Mouse (Mus musculus): ENCODE measurements around the gene Acvrl1.
"Not testable (repeated sequence)": the region's sequence is repeated elsewhere in the genome, so short reads cannot be mapped to it uniquely, and the experiment has no call there.

Acvrl1 gene

GRCm38 (mm10) chr15:101106011-101106410 lies 22.3 kb upstream of the Acvrl1 start:
- no peak for DNase-seq (ENCODE audit: extremely low spot score, low read depth, low spot score)

DNA sequence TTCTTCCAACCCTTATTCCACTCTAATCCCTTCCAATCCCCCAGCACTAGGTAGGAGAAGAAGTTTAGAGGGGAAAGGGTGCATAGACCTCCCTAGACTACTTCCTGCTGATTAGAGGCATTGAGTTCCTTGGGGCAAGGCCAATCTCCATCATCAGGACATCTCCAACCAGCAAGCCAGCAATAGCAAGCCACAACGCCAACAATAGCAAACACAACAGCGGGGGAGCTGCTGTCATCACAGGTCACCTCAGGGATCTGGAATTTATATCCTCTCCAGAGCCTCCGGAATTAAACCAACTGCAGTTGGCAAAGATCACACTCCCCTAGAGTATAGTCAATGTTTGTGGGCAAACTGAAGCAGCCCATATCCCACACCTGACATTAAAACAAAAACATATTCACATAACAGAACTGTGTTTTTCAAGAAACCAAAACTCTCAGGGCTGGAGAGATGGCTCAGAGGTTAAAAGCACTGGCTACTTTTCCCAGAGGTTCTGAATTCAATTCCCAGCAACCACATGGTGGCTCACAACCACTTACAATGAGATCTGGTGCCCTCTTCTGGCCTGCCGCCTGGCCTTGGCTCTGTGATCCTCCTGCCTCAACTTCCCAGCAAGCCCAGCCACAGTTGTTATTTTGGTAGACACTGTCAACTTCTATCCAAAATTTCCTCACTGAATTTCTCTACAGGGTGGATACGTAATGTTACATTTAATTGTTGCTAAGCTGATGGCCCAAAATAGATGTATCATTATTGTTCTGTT lies 20.2 kb upstream of the Acvrl1 start:
- no peak for DNase-seq (ENCODE audit: extremely low spot score, low read depth, low spot score)

DNA sequence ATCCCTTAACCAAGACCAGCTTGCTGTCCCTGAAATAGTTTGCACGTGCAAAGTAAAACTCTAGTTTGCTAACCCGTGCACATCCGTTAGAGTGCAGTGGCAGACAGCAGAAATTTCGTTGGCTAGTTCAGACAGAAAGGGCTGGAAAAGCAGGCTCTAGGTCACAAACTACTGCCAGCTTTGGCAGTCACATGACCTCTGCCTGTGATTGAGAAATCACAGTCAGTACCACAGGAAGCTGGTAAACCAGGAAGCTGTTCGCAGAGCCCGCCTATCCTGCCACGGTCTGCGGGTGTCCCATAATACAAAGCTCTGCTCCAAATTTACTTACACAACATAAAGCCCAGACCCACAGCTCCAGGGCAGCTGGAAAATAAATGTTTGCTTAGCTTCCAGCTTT lies 15.1 kb upstream of the Acvrl1 start:
- no peak for DNase-seq (ENCODE audit: extremely low spot score, low read depth, low spot score)

- DNase-seq (ENCODE audit: extremely low spot score, low read depth, low spot score): not testable (repeated sequence)
Observed at GRCm38 (mm10) chr15:101113778-101114177, 14.5 kb upstream of the Acvrl1 start.

- DNase-seq (ENCODE audit: extremely low spot score, low read depth, low spot score): no peak
Observed at GRCm38 (mm10) chr15:101115511-101116110, 12.7 kb upstream of the Acvrl1 start, which contains the start of gene Ankrd33. Gene Ankrd33, plus strand, starts transcription at chr15:101115755.

DNA sequence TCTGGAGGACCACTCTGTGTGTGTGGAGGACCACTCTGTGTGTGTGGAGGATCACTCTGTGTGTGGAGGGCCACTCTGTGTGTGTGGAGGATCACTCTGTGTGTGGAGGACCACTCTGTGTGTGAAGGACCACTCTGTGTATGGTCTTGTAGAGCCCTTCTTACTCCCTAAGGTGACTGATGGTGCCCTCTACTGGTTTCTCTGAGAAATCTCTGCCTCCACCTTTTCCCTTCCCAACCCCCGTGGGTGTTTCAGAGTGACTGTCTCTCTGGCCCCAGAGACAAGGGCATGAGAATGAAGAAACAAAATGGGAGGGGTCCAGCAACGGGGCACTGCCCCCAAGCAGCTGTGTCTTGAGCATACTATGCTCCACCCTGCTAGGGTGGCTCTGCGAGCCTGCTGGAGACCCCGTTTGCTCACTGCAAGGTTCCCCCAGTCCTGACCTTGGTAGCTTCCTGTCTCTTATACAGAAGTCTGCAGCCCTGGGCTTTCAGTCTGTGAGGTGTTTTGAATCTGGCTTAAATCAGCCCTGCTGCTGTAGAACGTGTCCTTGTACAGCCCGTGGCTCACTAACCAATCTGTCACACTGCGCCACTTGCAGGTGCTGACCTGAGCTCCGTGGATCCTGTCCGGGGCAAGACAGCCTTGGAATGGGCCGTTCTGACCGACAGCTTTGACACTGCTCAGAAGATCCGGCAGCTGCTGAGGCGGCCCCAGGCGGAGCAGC lies 9.8 kb upstream of the Acvrl1 start:
- DNase-seq (ENCODE audit: extremely low spot score, low read depth, low spot score): no peak

GRCm38 (mm10) chr15:101121411-101122289 lies 6.7 kb upstream of the Acvrl1 start:
- DNase-seq (ENCODE audit: extremely low spot score, low read depth, low spot score): no peak

GRCm38 (mm10) chr15:101122290-101122589 lies 6.1 kb upstream of the Acvrl1 start:
- DNase-seq (ENCODE audit: extremely low spot score, low read depth, low spot score): no peak

DNA sequence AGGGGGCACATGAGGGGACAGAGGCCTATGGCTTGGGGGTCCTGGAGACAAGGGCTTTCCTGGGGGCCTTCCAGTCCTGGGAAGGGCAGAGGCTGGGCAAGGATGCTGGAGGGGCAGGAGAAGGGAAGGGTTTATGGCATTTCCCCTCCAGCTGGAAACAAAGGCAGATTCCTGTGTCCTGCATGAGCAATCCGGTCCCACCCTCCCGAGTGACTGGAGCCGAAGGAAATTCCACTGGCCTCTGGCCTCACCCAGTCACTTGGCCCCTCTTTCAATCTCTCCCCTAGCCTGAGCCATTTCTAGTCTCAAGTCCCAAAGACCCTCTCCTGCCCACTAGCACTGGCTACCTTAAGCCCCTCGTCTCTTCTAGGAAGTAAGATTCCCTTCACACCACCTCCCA lies 5.1 kb upstream of the Acvrl1 start:
- no peak for DNase-seq (ENCODE audit: extremely low spot score, low read depth, low spot score)

DNA sequence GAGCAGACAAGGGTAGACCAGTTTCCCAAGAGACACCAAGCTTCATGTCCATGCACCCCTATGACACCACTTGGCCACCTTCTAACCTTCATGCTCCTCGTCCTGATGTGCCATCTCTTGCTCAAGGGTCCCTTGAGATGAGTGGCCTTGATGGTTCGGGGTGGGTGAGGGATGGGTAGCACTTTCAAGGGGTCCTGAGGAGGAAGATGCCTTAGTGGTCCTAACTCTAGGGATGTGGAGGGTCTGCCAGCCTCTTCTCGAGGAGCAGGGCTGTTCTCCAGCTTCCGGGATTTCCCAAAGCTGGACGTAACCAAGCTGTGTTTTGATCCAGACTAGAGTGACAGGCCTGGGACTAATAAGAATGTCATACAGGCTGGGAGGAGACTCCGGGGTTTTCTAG lies 2.8 kb upstream of the Acvrl1 start:
- no peak for DNase-seq (ENCODE audit: extremely low spot score, low read depth, low spot score)

GRCm38 (mm10) chr15:101126876-101127544 lies 1.3 kb upstream of the Acvrl1 start:
- no peak for DNase-seq (ENCODE audit: extremely low spot score, low read depth, low spot score)

GRCm38 (mm10) chr15:101129412-101129811 lies 1.1 kb downstream of the Acvrl1 start:
- DNase-seq (ENCODE audit: extremely low spot score, low read depth, low spot score): no peak

DNA sequence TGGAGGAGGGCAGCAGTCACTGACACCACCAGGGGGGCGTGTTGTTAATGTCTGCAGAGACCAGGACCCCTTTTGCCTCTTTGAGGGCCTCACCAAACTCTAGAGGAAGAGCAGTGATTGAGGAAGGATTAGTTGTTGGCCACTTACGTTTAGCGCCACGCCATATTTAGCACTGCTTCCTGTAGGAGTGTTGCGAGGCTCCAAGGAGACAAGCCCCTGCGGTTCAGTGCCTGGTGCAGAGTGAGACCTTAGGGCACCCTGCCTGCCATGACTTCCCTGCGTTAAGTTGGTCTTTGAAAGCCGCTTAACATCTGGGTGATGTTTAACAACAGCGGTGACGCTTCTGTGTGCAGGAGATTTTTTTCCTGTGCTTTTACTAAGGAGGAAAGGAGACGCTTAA lies 3.2 kb downstream of the Acvrl1 start:
- no peak for DNase-seq (ENCODE audit: extremely low spot score, low read depth, low spot score)

DNA sequence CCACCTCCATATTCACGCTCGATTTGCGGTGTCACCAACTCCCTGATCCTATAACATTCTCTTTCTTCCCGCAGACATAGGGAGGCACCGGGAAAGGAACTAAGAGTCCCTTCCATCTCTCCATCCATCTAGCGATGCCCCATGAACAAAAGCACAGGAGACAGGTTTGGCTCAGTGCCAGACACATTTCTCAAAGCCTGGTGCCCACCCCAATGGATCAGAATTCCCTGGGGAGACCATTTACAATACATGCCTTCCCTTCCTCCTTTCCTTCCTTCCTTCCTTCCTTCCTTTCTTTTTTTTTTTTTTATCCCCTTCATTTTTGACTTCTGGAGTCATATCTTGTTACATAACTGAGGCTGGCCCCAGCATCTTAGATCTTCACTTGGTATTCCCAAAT lies 3.7 kb downstream of the Acvrl1 start:
- DNase-seq (ENCODE audit: extremely low spot score, low read depth, low spot score): no peak

GRCm38 (mm10) chr15:101132761-101133160 lies 4.4 kb downstream of the Acvrl1 start:
- DNase-seq (ENCODE audit: extremely low spot score, low read depth, low spot score): no peak

DNA sequence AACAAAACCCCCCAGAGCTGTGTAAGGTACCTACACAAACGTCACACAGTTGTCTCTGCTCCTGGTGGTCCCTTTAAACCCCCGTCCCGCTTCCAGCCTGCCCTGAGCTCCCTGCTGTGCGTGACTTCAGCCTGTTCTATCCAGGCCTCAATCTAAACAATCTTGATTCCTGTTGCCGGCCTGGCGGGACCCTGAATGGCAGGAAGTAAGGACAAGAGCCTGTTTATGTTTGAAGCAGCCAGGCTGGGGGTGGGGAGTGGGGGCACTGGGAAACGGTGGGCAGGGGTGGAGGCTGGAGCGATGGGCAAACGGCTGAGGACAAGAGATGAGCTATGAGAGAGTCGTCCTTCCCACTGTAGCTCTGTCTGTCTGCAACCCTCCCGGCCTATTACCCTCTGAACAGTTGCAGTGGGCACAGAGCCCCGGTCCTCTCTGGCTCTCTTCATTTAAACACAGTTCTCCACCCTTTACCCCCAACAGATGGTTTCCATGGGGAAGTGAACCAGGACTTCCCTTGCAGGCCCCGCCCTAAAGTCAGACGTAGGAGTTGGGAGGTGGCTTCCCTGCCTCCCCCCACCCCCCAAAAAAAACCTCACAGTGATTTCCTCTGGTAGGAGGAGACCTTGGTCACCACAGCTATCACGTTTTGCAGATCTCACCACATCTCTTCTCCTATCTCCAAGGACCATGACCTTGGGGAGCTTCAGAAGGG lies 5.8 kb downstream of the Acvrl1 start:
- DNase-seq (ENCODE audit: extremely low spot score, low read depth, low spot score): no peak

DNA sequence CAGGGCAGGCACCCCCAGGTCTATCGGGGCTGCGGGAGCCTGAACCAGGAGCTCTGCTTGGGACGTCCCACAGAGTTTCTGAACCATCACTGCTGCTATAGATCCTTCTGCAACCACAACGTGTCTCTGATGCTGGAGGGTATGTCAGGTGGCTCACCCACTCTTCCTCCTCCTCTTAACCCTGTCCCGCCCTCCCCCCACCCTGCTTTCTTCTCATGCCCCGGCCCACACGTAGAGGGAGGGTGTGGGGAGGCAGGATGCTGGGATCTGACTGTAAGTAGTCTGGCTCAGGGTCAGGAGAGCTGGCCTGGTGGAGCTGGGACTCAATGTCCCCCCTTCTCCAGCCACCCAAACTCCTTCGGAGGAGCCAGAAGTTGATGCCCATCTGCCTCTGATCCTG lies 7.1 kb downstream of the Acvrl1 start:
- DNase-seq (ENCODE audit: extremely low spot score, low read depth, low spot score): no peak

DNA sequence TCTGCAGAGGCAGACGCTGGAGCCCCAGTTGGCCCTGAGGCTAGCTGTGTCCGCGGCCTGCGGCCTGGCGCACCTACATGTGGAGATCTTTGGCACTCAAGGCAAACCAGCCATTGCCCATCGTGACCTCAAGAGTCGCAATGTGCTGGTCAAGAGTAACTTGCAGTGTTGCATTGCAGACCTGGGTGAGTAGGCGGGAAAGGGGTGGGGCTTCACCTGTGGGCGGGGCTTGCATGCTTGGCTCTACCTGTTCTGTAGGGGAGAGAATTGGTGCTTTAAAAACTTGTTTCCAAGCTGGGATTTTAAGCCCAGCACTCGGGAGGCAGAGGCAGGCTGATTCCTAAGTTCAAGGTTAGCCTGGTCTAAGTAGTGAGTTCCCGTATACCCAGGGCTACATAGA lies 9.1 kb downstream of the Acvrl1 start:
- no peak for DNase-seq (ENCODE audit: extremely low spot score, low read depth, low spot score)

DNA sequence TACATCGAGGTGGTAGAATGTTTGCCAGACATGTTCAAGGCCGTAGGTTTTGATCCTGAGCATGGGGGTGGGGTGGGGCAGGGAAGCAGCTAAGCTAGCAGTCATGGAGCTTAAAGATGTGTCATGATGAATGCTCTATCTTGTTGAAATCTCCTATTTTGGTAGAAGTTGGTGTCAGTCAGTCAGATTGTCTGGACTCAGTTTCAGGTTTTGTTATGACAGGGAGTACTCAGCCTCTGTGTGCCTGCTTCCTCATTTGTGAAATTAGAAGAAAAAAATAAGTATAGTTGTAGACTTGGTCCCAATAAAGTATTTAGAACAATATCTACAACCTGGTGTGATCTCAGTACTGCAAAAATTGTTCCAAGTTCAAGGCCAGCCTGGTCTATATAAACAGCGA lies 10.4 kb downstream of the Acvrl1 start:
- DNase-seq (ENCODE audit: extremely low spot score, low read depth, low spot score): no peak

DNA sequence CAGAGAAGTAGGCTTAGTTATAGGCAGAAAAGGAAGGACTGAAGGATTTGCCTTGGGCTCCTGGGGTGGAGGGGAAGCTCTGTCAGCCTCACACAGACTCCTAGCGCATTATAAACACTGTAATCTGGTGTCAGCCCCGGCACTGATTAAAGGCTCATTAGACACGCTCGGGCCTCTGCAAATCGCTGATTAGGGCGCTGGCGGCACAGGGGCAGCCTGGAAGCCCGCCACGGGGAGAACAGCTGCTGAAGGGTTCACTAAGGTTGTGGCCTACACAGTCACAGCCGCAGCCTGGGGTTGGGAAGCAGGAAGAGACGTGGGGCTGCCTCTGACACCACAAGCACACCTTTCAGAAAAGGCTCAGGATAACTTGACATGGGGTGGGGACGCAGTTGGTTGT lies 11.6 kb downstream of the Acvrl1 start:
- DNase-seq (ENCODE audit: extremely low spot score, low read depth, low spot score): no peak

Measured in hindlimb bud, embryonic 11.5 days (tissue).